Mouse (Mus musculus) midbrain, embryonic 14.5 days (tissue): ENCODE measurements at regions not wholly inside any gene's neighbourhood (a gene's known extent, or its start where the extent isn't known, plus 50 kb on each side); places are given as distances from the start of the nearest gene placed in this dataset.

Experiments used
- ATAC-seq: fragments of 200-750 bp; cut with Nextera tagmentation; 2 replicates; pipeline ENCODE4 v1.8.0; 2017; ENCODE audit warnings: moderate number of reproducible peaks, moderate library complexity; ENCODE audit not compliant: low FRiP score, low TSS enrichment
- DNase-seq: peaks from one replicate; pipeline ENCODE4 v3.0.0-alpha.2; 2015
- H3K27ac ChIP-seq: fragments of 300-500 bp; sonication (generic); replicated peaks from 2 replicates; pipeline ENCODE4 v1.5.1; 2014; ENCODE audit warnings: mild to moderate bottlenecking, low read depth, low read length, moderate library complexity
- H3K27me3 ChIP-seq: fragments of 300-500 bp; sonication (generic); 2 replicates; pipeline ENCODE4 v1.6.1; 2014; ENCODE audit warnings: low read length, control low read depth, mixed read lengths; ENCODE audit not compliant: control insufficient read depth, insufficient read depth
- H3K36me3 ChIP-seq: fragments of 300-500 bp; sonication (generic); 2 replicates; pipeline ENCODE4 v1.6.1; 2014; ENCODE audit warnings: low read length, control low read depth; ENCODE audit not compliant: control insufficient read depth, insufficient read depth
- H3K4me1 ChIP-seq: fragments of 300-500 bp; sonication (generic); 2 replicates; pipeline ENCODE4 v1.6.1; 2014; ENCODE audit warnings: mild to moderate bottlenecking, antibody characterized with exemption, low read length, control low read depth; ENCODE audit not compliant: control insufficient read depth, insufficient read depth
- H3K4me2 ChIP-seq: fragments of 300-500 bp; sonication (generic); 2 replicates; pipeline ENCODE4 v1.6.1; 2014; ENCODE audit warnings: mild to moderate bottlenecking, low read length, moderate library complexity
- H3K4me3 ChIP-seq: fragments of 300-500 bp; sonication (generic); replicated peaks from 2 replicates; pipeline ENCODE4 v1.5.1; 2014; ENCODE audit warnings: low read depth, low read length
- H3K9ac ChIP-seq: fragments of 300-500 bp; sonication (generic); replicated peaks from 2 replicates; pipeline ENCODE4 v1.6.1; 2014; ENCODE audit warnings: mild to moderate bottlenecking, low read length, moderate library complexity
- H3K9me3 ChIP-seq: fragments of 300-500 bp; sonication (generic); 2 replicates; pipeline ENCODE4 v1.6.1; 2016; ENCODE audit warnings: low read length, control low read depth, mixed read lengths; ENCODE audit not compliant: control insufficient read depth
- WGBS: fragments of 180-500 bp; shearing (Covaris S2); extraction: QIAGEN DNeasy Blood & Tissue Kit; methylation state at CpG from one replicate; pipeline ENCODE4 v1.1.7; 2014; 5-methylcytosine and 5-hydroxymethylcytosine counted together

DNA sequence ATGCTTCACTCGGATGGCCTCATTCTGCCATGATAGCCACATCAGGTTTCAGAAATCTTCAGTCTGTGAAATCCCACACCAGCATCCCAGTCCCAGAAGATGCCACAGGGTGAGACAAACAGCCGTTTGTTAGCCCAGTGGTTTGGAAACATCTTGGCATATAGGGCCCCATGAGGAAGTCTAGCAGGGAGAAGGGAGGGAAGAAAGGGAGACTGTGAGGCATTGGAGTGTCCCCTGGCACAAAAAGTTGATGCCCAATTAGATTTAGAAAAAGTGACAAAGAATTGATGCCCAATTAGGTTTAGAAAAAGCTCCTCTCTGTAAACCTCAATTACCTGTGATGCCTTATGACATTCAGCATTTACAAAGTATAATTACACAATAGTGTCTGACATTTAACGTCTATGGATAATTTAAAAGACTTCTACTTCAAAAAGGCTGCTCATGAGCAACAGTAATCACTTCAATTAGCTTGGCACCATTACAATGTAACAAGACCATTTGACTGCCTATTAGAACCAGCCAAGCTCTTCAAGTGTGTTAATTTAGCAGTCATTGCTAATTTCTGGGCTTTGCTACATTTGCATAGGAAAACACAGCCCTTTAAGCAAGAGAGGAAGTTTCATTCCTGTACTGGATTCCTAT is 254.6 kb downstream of the Psat1 start:
- WGBS: 73% methylated on average over 3 of the region's 3 CpGs
- Histone ChIP-seq H3K27me3 (no peaks in the 10 kb centered on the region), H3K4me3 (no peak overlapping the region), H3K9me3 (no peaks in the 10 kb centered on the region), H3K9ac (no peak overlapping the region), H3K36me3 (no peaks in the 10 kb centered on the region), H3K4me2 (no peak overlapping the region), H3K4me1 (no peaks in the 10 kb centered on the region), H3K27ac (no peak overlapping the region)
- ATAC-seq: no peak
- peak; percentile 10 for DNase-seq

DNA sequence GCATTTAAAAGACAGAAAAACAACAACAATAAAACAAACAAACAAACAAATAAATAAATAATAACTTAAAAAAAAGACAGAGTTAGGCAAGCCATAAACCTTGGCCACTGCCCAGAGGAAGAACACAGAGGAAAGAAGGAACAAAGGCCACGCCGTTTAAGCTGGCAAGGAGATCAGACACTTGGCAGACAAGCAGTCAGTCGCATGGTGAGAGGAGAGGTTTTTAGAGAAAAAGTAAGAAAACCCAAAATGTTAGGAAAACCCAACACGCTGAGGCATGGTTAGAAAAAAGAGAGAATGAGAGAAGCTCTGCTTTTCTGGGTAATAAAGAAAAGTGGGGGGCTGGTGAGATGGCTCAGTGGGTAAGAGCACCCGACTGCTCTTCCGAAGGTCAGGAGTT is 277.1 kb downstream of the Psat1 start:
- H3K4me3 ChIP-seq: no peak overlapping the region
- H3K27ac ChIP-seq: no peak overlapping the region
- no peak overlapping the region for H3K4me2 ChIP-seq
- H3K36me3 ChIP-seq: no peaks in the 10 kb centered on the region
- DNase-seq (peak; percentile 58), ATAC-seq (no peak)
- no peaks in the 10 kb centered on the region for H3K27me3 ChIP-seq
- no peak overlapping the region for H3K9ac ChIP-seq
- peaks cover 20% of the 10 kb centered on the region for H3K4me1 ChIP-seq
- WGBS: 71% methylated on average over 6 of the region's 6 CpGs
- no peaks in the 10 kb centered on the region for H3K9me3 ChIP-seq

DNA sequence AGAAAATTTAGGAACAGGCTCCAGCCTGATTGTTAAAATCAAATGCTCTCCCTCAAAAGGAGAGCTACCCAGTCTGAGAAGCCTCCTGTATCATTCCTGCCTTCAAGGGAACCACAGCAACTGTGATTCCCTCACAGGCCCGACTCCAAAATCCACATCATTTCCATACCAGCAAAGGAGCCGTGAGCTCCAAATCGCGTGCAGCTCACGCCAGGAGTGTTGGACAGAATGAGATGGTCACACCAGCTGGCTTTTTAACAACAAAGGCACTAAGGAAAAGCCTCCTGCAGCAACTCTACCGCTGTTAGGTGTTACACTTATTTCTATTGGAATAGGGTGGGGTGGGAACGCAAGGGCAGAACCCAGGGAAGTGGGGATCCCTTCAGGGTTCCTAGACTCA is 277.6 kb downstream of the Psat1 start:
- ATAC-seq (no peak), DNase-seq (peak; percentile 53)
- peaks cover 20% of the 10 kb centered on the region for H3K4me1 ChIP-seq
- 48% methylated on average over 7 of the region's 7 CpGs for WGBS
- H3K27ac ChIP-seq: peak overlapping the region; percentile 83
- no peak overlapping the region for H3K4me2 ChIP-seq
- no peaks in the 10 kb centered on the region for H3K9me3 ChIP-seq
- H3K36me3 ChIP-seq: no peaks in the 10 kb centered on the region
- H3K27me3 ChIP-seq: no peaks in the 10 kb centered on the region
- H3K4me3 ChIP-seq: no peak overlapping the region
- H3K9ac ChIP-seq: no peak overlapping the region

DNA sequence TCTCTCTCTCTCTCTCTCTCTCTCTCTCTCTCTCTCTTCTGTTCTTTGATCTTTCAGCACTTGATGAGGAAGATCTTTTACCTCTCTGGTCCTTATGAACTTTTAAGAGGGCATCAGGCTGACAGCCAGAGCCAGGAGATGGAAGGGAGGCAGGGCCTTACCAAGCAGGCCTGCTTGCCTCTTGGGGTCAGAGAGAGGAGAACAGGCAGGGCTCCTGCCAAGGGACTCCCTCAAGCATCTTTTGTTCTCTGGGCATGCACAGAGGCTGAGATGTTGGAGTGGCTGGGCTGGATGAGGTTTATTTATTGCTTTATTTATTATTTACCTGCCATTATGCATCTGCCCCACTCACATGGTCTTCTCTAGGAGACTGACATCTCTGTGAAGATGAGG is 278.5 kb downstream of the Psat1 start:
- no peak overlapping the region for H3K4me3 ChIP-seq
- ATAC-seq: no peak
- no peaks in the 10 kb centered on the region for H3K36me3 ChIP-seq
- H3K27me3 ChIP-seq: no peaks in the 10 kb centered on the region
- H3K27ac ChIP-seq: peak overlapping the region; percentile 83
- no peak overlapping the region for H3K4me2 ChIP-seq
- peak; percentile 27 for DNase-seq
- peaks cover 20% of the 10 kb centered on the region for H3K4me1 ChIP-seq
- peak overlapping the region; percentile 36; the same call in 1 of the 2 replicates for H3K9ac ChIP-seq
- H3K9me3 ChIP-seq: no peaks in the 10 kb centered on the region

DNA sequence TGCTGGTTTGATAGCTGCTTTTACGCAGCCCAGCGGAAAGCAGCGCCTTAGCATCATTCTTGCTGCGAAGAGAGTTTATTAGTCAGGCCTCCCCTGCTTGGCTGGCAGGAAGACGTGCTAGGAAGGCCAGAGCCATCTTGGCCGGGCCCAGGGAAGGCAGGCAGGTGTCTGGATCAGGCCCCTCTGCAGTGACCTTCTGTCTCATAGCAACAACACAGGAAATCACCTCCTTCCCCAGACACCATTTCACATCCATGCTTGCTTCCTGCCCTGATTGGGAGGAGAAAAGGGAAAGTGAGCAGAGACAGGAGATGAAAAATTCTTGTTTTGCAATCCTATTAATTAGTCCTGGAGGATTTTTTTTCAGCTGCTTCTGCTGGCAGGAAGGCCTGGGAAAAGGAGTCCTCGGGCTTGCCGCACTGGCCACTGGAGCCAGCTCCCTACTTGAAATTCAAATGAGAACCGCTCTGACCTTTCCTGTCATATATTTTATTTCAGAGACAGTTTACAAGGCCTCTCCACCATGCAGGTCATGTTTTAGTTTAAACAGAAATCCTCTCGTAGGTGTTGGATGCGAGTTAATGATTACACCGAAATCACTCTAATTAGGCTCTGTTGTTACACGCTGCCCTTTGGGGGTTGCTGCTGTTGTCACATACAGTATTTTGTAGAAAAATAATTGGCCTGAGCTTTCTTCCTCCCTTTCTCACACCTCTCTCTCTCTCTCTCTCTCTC is 279.1 kb downstream of the Psat1 start:
- Histone ChIP-seq H3K4me3 (no peak overlapping the region), H3K36me3 (no peaks in the 10 kb centered on the region), H3K4me1 (peaks cover 20% of the 10 kb centered on the region), H3K27me3 (no peaks in the 10 kb centered on the region), H3K9ac (no peak overlapping the region), H3K9me3 (no peaks in the 10 kb centered on the region), H3K4me2 (no peak overlapping the region), H3K27ac (peak overlapping the region; percentile 83)
- DNase-seq (peak; percentile 69), ATAC-seq (peak; percentile 62; the same call in 1 of the 2 replicates)
- WGBS: 32% methylated on average over 13 of the region's 13 CpGs

DNA sequence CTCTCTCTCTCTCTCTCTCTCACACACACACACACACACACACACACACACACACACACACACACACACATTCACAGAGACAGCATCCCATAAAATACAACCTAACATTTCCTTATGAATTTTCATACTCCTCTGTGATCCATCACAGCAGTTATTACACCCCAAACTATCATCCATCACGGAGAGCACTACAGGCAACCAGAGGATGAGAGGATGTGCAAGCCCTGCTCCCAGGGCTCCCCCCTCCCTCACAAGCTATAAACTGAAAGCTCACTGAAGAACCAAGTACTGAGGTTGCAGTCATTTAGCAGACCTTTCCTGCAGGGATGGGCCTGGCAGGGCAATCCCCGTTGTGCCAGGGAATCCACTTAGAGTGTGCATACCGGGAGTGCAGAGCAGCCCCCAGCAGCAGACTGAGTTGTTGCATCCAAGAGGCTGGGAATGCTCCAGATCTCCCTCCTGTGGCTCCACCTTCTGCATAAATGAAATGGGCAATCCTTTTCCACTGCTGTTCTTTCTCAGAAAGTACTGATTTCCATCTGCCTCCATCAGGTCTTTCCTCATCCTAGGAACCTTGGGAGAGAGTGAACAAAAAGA is 283.4 kb downstream of the Psat1 start:
- H3K4me1 ChIP-seq: peaks cover 17% of the 10 kb centered on the region
- ATAC-seq: no peak
- H3K36me3 ChIP-seq: no peaks in the 10 kb centered on the region
- H3K9ac ChIP-seq: no peak overlapping the region
- WGBS: 60% methylated on average over 3 of the region's 3 CpGs
- no peaks in the 10 kb centered on the region for H3K27me3 ChIP-seq
- H3K9me3 ChIP-seq: no peaks in the 10 kb centered on the region
- DNase-seq: no peak
- no peak overlapping the region for H3K27ac ChIP-seq
- no peak overlapping the region for H3K4me3 ChIP-seq
- no peak overlapping the region for H3K4me2 ChIP-seq

DNA sequence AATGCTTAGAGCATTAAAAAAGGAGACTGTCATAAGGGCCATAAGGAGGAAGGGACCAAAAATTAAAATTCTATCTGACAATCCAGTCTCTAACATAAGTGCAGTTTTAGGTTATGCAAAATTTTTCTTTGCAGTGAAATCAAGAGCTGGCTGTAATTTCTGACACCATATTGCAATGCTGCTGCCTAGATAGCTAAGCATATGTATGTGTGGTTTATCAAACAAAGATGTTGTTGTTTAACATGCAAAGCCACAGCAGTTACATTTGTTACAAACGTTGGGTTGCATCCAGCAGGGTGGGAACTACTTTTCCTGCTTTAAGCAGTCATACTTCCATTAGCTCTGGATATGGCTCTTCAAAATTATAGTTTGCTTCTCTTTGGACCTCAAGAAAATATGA is 288.5 kb downstream of the Psat1 start:
- DNase-seq (no peak), ATAC-seq (no peak)
- no peak overlapping the region for H3K4me2 ChIP-seq
- no peaks in the 10 kb centered on the region for H3K27me3 ChIP-seq
- H3K9ac ChIP-seq: no peak overlapping the region
- no peak overlapping the region for H3K27ac ChIP-seq
- no peaks in the 10 kb centered on the region for H3K9me3 ChIP-seq
- no peaks in the 10 kb centered on the region for H3K4me1 ChIP-seq
- WGBS: 73% methylated on average over 1 of the region's 1 CpGs
- no peaks in the 10 kb centered on the region for H3K36me3 ChIP-seq
- no peak overlapping the region for H3K4me3 ChIP-seq

DNA sequence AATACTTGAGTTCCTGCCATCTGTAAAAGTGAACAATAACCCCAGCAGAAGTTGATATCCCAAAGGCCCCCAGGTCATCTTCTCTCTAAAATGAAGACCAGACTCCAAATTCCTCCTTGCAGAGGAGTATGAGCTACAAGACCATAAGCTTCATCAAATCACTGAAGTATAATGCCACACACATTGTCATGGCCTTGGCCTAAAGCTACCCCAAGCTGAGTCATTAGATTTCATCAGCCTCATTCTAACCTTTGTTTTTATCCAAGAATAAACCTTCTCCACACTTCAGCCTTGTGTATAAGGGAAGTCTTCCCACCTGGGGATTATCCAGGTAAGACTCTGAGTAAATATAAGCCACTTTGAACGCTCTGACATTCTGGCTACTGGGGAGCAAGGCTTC is 289.3 kb downstream of the Psat1 start:
- DNase-seq (no peak), ATAC-seq (no peak)
- H3K4me3 ChIP-seq: no peak overlapping the region
- H3K4me2 ChIP-seq: no peak overlapping the region
- no peaks in the 10 kb centered on the region for H3K4me1 ChIP-seq
- 85% methylated on average over 1 of the region's 1 CpGs for WGBS
- no peaks in the 10 kb centered on the region for H3K36me3 ChIP-seq
- no peak overlapping the region for H3K27ac ChIP-seq
- no peak overlapping the region for H3K9ac ChIP-seq
- no peaks in the 10 kb centered on the region for H3K27me3 ChIP-seq
- no peaks in the 10 kb centered on the region for H3K9me3 ChIP-seq

DNA sequence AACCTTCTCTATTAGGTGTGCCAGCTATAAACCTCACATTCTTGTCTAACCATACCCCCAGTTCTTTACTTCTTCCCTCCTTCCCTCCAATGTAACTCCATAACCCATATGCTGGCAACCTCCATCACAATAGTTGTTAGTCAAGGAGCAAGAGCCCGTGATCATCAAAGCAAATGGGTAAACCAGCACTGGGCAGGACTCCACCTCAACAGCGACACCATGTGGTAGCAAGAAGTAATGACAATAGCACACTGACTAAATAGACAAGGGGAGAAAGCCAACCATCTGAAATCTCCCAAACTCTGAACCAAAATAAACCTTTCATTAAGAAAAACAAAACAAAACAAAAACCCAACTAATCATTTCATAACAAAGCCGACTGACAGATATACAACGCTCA is 297.8 kb downstream of the Psat1 start:
- Histone ChIP-seq H3K36me3 (no peaks in the 10 kb centered on the region), H3K27me3 (no peaks in the 10 kb centered on the region), H3K4me2 (no peak overlapping the region), H3K9ac (no peak overlapping the region), H3K4me3 (no peak overlapping the region), H3K9me3 (no peaks in the 10 kb centered on the region), H3K4me1 (peaks cover 10% of the 10 kb centered on the region; the same call in 1 of the 2 replicates), H3K27ac (no peak overlapping the region)
- ATAC-seq: no peak
- peak; percentile 52 for DNase-seq
- 14% methylated on average over 4 of the region's 4 CpGs for WGBS
